Mouse (Mus musculus) hindbrain, embryonic 11.5 days (tissue): ENCODE measurements around the gene Scnn1a. TPM values are rescaled to one million over a fixed set of nuclear protein-coding genes. Genes with fewer than 3 reads are reported as not detected.

Source experiments
- ATAC-seq: fragments of 200-750 bp; cut with Nextera tagmentation; 2 replicates; pipeline ENCODE4 v1.8.0; 2017; ENCODE audit warnings: mild to moderate bottlenecking, moderate TSS enrichment, moderate library complexity; ENCODE audit not compliant: low FRiP score
- DNase-seq: peaks from one replicate; pipeline ENCODE4 v3.0.0-alpha.2; 2015; ENCODE audit warnings: low spot score
- H3K27ac ChIP-seq: fragments of 300-500 bp; sonication (generic); 2 replicates; pipeline ENCODE4 v1.5.1; 2014; ENCODE audit warnings: mild to moderate bottlenecking, low read depth, low read length
- H3K27me3 ChIP-seq: fragments of 300-500 bp; sonication (generic); 2 replicates; pipeline ENCODE4 v1.6.1; 2014; ENCODE audit warnings: mild to moderate bottlenecking, low read length, moderate library complexity, mixed read lengths; ENCODE audit not compliant: control insufficient read depth, insufficient read depth
- H3K36me3 ChIP-seq: fragments of 300-500 bp; sonication (generic); 2 replicates; pipeline ENCODE4 v1.6.1; 2014; ENCODE audit warnings: mild to moderate bottlenecking, low read length, moderate library complexity, mixed read lengths; ENCODE audit not compliant: control insufficient read depth, insufficient read depth
- H3K4me1 ChIP-seq: fragments of 300-500 bp; sonication (generic); replicated peaks from 2 replicates; pipeline ENCODE4 v1.6.1; 2014; ENCODE audit warnings: low read length, mixed read lengths; ENCODE audit not compliant: control insufficient read depth, insufficient read depth
- H3K4me2 ChIP-seq: fragments of 300-500 bp; sonication (generic); replicated peaks from 2 replicates; pipeline ENCODE4 v1.6.1; 2014; ENCODE audit warnings: mild to moderate bottlenecking, low read depth, low read length
- H3K4me3 ChIP-seq: fragments of 300-500 bp; sonication (generic); 2 replicates; pipeline ENCODE4 v1.5.1; 2014; ENCODE audit warnings: low read depth, low read length
- H3K9ac ChIP-seq: fragments of 300-500 bp; sonication (generic); 2 replicates; pipeline ENCODE4 v1.6.1; 2014; ENCODE audit warnings: low read depth, low read length
- H3K9me3 ChIP-seq: fragments of 300-500 bp; sonication (generic); 2 replicates; pipeline ENCODE4 v1.6.1; 2016; ENCODE audit warnings: low read length; ENCODE audit not compliant: control insufficient read depth
- WGBS: fragments of 180-500 bp; shearing (Covaris S2); extraction: QIAGEN DNeasy Blood & Tissue Kit; methylation state at CpG from one replicate; pipeline ENCODE4 v1.1.7; 2014; 5-methylcytosine and 5-hydroxymethylcytosine counted together
- polyA plus RNA-seq: library from polyadenylated mRNA; unstranded; fragments of >200 nt; fragmentation: Nextera tagmentation; extraction: Ambion mirVana; gene quantifications from 2 replicates; pipeline ENCODE4 v1.2.1, GENCODE M21; 2014

Scnn1a gene
- polyA plus RNA-seq, 1 experiment from 2014 or later, result 0.96 TPM

GRCm38 (mm10) chr6:125351368-125352045 is 31.0 kb downstream of the Scnn1a start:
- Histone ChIP-seq H3K4me3 (no peak overlapping the region), H3K4me1 (peaks cover 8% of the 10 kb centered on the region; the same call in 1 of the 2 replicates), H3K27me3 (no peaks in the 10 kb centered on the region), H3K36me3 (no peaks in the 10 kb centered on the region), H3K27ac (no peak overlapping the region), H3K9ac (no peak overlapping the region), H3K9me3 (no peaks in the 10 kb centered on the region), H3K4me2 (no peak overlapping the region)
- DNase-seq (no peak), ATAC-seq (no peak)
- WGBS, result 79% methylated on average over 8 of the region's 8 CpGs

DNA sequence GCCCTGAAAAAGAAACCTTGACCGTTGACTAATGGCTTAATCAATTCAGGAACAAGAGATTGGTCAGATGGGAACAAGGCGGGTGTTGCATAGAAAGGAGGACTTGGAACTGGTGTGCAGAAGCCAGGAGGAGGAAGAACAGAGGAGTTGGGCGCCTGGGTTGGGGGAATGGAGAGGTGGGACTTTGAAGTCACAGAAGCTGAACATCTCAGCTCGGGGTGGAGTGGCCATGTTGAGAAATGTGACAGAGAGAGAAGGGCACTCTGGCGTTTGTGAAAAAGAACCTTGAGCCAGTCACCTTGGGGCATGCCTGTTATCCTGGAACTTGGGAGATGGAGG is 31.6 kb downstream of the Scnn1a start:
- Histone ChIP-seq H3K4me2 (no peak overlapping the region), H3K4me3 (no peak overlapping the region), H3K27ac (no peak overlapping the region), H3K27me3 (no peaks in the 10 kb centered on the region), H3K36me3 (no peaks in the 10 kb centered on the region), H3K4me1 (peaks cover 8% of the 10 kb centered on the region; the same call in 1 of the 2 replicates), H3K9ac (no peak overlapping the region), H3K9me3 (no peaks in the 10 kb centered on the region)
- ATAC-seq, result no peak
- no peak for DNase-seq
- 72% methylated on average over 5 of the region's 5 CpGs for WGBS

DNA sequence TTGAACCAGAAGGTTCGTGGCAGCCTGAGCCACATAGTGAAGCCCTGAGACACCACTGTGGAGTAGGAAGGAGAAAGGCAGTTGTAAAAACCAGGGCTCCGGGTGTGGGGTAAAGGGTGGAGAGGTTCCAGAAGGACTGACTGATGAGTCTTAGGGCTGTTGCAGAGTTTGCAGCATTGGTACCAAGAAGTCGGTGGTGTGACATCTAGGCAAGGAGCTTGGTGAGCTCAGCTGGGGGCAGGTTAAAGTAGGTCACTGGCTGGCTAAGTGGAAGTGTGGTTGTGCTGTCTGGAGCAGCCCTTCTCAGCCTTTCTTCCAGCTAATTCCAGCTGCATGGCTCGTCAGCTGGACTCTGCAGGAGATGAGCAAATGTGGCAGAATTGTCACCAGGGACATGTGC is 32.4 kb downstream of the Scnn1a start:
- H3K9ac ChIP-seq, result no peak overlapping the region
- ATAC-seq (no peak), DNase-seq (no peak)
- H3K27ac ChIP-seq, result no peak overlapping the region
- H3K27me3 ChIP-seq, result no peaks in the 10 kb centered on the region
- no peak overlapping the region for H3K4me3 ChIP-seq
- WGBS, result 46% methylated on average over 4 of the region's 4 CpGs
- H3K4me1 ChIP-seq, result peaks cover 8% of the 10 kb centered on the region; the same call in 1 of the 2 replicates
- H3K4me2 ChIP-seq, result no peak overlapping the region
- no peaks in the 10 kb centered on the region for H3K9me3 ChIP-seq
- no peaks in the 10 kb centered on the region for H3K36me3 ChIP-seq

- H3K36me3 ChIP-seq, result no peaks in the 10 kb centered on the region
- no peak overlapping the region for H3K9ac ChIP-seq
- H3K27me3 ChIP-seq, result no peaks in the 10 kb centered on the region
- DNase-seq (no peak), ATAC-seq (no peak)
- no peak overlapping the region for H3K4me2 ChIP-seq
- no peak overlapping the region for H3K4me3 ChIP-seq
- no peak overlapping the region for H3K27ac ChIP-seq
- no peaks in the 10 kb centered on the region for H3K9me3 ChIP-seq
- WGBS, result 84% methylated on average over 11 of the region's 11 CpGs
- H3K4me1 ChIP-seq, result peaks cover 8% of the 10 kb centered on the region; the same call in 1 of the 2 replicates
Observed at GRCm38 (mm10) chr6:125353221-125353620, 32.8 kb downstream of the Scnn1a start.

- no peaks in the 10 kb centered on the region for H3K27me3 ChIP-seq
- no peak for DNase-seq
- no peak overlapping the region for H3K27ac ChIP-seq
- WGBS, result 87% methylated on average over 4 of the region's 4 CpGs
- H3K4me1 ChIP-seq, result peaks cover 8% of the 10 kb centered on the region; the same call in 1 of the 2 replicates
- H3K36me3 ChIP-seq, result no peaks in the 10 kb centered on the region
- H3K4me2 ChIP-seq, result no peak overlapping the region
- no peak overlapping the region for H3K4me3 ChIP-seq
- H3K9me3 ChIP-seq, result no peaks in the 10 kb centered on the region
- no peak for ATAC-seq
- no peak overlapping the region for H3K9ac ChIP-seq
Observed at GRCm38 (mm10) chr6:125353655-125354054, 33.2 kb downstream of the Scnn1a start.

DNA sequence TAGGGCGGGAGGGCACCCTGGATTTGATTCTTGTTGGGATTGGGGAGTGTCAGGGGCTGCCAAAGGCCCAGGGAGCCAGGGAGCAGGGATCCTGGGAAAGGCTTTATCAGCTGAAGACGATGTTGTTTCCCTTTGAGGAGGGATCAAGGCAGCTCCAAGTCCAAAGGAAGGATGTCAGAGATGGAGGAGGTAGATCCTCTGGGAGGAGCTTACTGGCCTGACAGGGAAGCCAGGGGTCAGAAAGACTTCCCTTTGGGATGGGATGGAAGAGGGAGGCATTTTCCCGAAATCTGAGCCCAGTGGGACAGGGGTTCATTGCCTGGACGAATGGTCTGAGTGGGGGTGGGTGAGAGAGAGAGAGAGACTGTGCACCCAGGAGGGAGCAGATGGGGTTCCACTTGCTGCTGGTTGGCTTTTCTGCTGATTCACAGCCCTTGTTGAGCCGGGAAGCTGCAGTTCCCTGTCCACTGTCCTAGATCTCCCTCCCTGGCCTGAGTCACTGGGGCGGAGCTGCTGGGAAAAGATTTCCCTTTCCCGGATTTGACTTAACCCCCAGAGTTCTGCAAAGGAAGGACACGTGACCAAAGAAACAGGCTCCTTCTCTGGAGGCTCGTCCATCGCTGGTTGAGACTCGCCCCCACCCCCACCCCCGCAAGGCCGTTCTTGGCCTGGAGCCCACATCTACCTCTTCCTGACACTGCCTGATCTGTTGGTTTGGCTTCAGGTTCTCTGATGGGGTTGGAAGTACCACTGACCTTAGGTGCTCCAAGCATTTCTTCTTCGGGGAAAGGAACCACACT is 34.1 kb downstream of the Scnn1a start:
- H3K4me3 ChIP-seq, result no peak overlapping the region
- no peak overlapping the region for H3K9ac ChIP-seq
- no peak overlapping the region for H3K27ac ChIP-seq
- H3K4me1 ChIP-seq, result 0 out of 2 replicates have a peak, but pooled peaks cover 8% of the 10 kb centered on the region
- ATAC-seq, result no peak
- WGBS, result 19% methylated on average over 14 of the region's 14 CpGs
- H3K4me2 ChIP-seq, result no peak overlapping the region
- no peak for DNase-seq
- H3K9me3 ChIP-seq, result no peaks in the 10 kb centered on the region
- H3K36me3 ChIP-seq, result no peaks in the 10 kb centered on the region
- H3K27me3 ChIP-seq, result 0 out of 2 replicates have a peak, but pooled peaks cover 2% of the 10 kb centered on the region

DNA sequence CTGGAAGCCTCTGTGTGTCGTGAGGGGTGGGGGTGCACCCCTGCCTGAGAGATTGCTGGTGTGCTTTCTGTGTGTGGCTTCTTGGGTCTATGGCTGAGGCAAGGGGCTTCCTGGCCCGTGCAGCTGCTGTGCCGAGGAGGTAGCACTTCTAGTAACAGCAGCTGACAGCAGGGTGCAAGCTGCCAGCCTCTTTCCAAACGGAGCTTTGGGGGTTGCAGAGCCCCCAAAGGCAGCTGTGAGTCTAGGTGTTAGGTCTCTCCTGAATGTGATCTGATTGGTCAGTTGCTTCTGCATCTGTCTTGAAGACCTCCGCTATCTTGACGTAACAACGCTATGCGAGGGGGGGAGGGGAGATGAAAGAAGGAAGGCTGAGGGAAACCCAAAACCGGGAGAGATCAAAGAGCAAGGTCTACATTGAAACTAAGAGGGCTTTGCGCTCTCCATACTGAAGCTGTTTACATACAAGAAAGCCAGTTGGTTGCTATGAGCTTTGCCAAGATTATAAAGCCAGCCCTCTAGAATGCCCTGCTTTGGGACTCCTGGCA is 34.8 kb downstream of the Scnn1a start:
- DNase-seq, result peak; percentile 38
- no peak overlapping the region for H3K27ac ChIP-seq
- 6% methylated on average over 10 of the region's 10 CpGs for WGBS

GRCm38 (mm10) chr6:125356264-125356663 is 35.8 kb downstream of the Scnn1a start:
- Histone ChIP-seq H3K4me3 (no peak overlapping the region), H3K36me3 (no peaks in the 10 kb centered on the region), H3K27ac (no peak overlapping the region), H3K27me3 (peaks cover 9% of the 10 kb centered on the region), H3K9ac (no peak overlapping the region), H3K9me3 (no peaks in the 10 kb centered on the region), H3K4me2 (no peak overlapping the region), H3K4me1 (0 out of 2 replicates have a peak, but pooled peaks cover 2% of the 10 kb centered on the region)
- no peak for DNase-seq
- 52% methylated on average over 8 of the region's 8 CpGs for WGBS
- ATAC-seq, result no peak

More for the DNA sequence above, 34.8 kb downstream of the Scnn1a start:
- Histone ChIP-seq H3K36me3 (no peaks in the 10 kb centered on the region), H3K4me3 (no peak overlapping the region), H3K9ac (no peak overlapping the region), H3K4me1 (0 out of 2 replicates have a peak, but pooled peaks cover 2% of the 10 kb centered on the region), H3K9me3 (no peaks in the 10 kb centered on the region), H3K27me3 (0 out of 2 replicates have a peak, but pooled peaks cover 2% of the 10 kb centered on the region), H3K4me2 (no peak overlapping the region)
- no peak for ATAC-seq
